Mouse (Mus musculus) olfactory bulb, adult 2 months (tissue): ENCODE data around the gene Ccdc38.

Experiments used
- CTCF ChIP-seq: fragments of 200-500 bp; IDR thresholded peaks from 2 replicates; pipeline ENCODE4 v1.5.1; 2012; ENCODE audit warnings: low read depth, mild to moderate bottlenecking, low read length, moderate library complexity; ENCODE audit not compliant: insufficient read depth
- POLR2A ChIP-seq: fragments of 200-500 bp; IDR thresholded peaks from 2 replicates; pipeline ENCODE4 v1.6.1; 2012; ENCODE audit warnings: mild to moderate bottlenecking, low read depth, low read length, moderate library complexity; ENCODE audit not compliant: insufficient read depth

GRCm38 (mm10) chr10:93519159-93519558 is 21.3 kb upstream of the Ccdc38 start:
- no peak for TF ChIP-seq CTCF
- TF ChIP-seq POLR2A, result no peak
